Mouse (Mus musculus): ENCODE results near the gene Sema5a. TPM values are rescaled to one million over a fixed set of nuclear protein-coding genes. Genes with fewer than 3 reads are reported as not detected.
A peak's percentile ranks its signal among the peaks of the same experiment; 100 is the strongest.

Sema5a gene
- polyA plus RNA-seq, 1 experiment from 2014 or later: 9.2 TPM

DNA sequence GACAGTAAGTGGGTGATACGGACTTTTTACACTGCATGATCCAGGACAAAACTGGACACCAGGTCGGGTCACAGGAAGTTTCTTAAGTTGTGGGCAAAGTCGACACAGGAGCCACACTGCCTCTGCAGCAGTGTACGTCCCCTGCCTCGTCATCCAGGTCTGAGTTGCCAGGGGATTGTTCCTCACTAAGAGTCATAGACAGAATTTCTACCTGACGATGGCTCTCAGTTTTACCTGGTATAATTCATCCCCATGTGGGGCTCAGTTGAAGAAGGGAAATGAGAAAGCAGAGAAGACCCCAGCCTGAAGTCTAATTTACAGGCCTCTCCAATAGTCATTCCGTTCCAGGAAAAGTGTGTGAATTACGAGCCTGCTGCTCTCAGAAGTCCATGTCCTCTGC, 66.2 kb downstream of the Sema5a start:
- H3K36me3 ChIP-seq (ENCODE audit: insufficient read depth, low read length): no peaks in the 10 kb centered on the region
- no peak overlapping the region for H3K4me3 ChIP-seq (ENCODE audit: low read depth, low read length)
- H3K27ac ChIP-seq (ENCODE audit: low read length): no peak overlapping the region
- TF ChIP-seq CTCF (IDR thresholded peaks at IDR 0.05): no peak
- no peak for TF ChIP-seq EP300 (IDR thresholded peaks at IDR 0.05)
- WGBS: 75% methylated on average over 8 of the region's 8 CpGs
- ATAC-seq: no peak
- H3K9me3 ChIP-seq (ENCODE audit: low read length): no peaks in the 10 kb centered on the region
- H3K9ac ChIP-seq (replicated peaks; ENCODE audit: low read depth): no peak overlapping the region
- H3K27me3 ChIP-seq (replicated peaks; ENCODE audit: insufficient read depth, low read length): no peaks in the 10 kb centered on the region
- DNase-seq (ENCODE audit: low spot score): no peak
- peaks cover 7% of the 10 kb centered on the region; the same call in 1 of the 2 replicates for H3K4me1 ChIP-seq (ENCODE audit: insufficient read depth, low read depth, low read length)
- H3K4me2 ChIP-seq (replicated peaks; ENCODE audit: low read depth, low read length): no peak overlapping the region

DNA sequence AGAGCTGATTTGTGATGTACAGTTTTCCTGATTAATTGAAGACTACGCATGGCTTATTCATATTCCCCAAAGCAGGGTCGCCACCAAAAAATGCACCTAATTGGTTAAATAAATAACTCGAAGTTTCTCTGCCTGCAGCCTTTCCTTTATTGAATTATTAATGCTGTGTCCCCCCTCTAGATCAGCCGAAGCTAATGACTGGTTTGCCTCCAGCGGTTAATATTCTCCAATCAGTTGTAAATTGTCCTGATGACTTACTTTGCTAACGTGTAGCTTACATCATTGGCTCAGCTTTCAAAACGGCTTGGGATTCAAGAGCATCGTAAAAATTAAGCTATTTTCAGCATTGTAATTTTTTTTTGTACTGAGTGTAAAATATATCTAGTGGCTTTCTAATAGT, 66.7 kb downstream of the Sema5a start:
- H3K4me2 ChIP-seq (replicated peaks; ENCODE audit: low read depth, low read length): no peak overlapping the region
- no peak overlapping the region for H3K27ac ChIP-seq (ENCODE audit: low read length)
- ATAC-seq (no peak), DNase-seq (ENCODE audit: low spot score) (no peak)
- H3K9me3 ChIP-seq (ENCODE audit: low read length): no peaks in the 10 kb centered on the region
- H3K4me3 ChIP-seq (ENCODE audit: low read depth, low read length): no peak overlapping the region
- H3K9ac ChIP-seq (replicated peaks; ENCODE audit: low read depth): no peak overlapping the region
- WGBS: 88% methylated on average over 8 of the region's 8 CpGs
- no peaks in the 10 kb centered on the region for H3K36me3 ChIP-seq (ENCODE audit: insufficient read depth, low read length)
- no peak for TF ChIP-seq CTCF (IDR thresholded peaks at IDR 0.05)
- TF ChIP-seq EP300 (IDR thresholded peaks at IDR 0.05): no peak
- no peaks in the 10 kb centered on the region for H3K27me3 ChIP-seq (replicated peaks; ENCODE audit: insufficient read depth, low read length)
- peaks cover 3% of the 10 kb centered on the region; the same call in 1 of the 2 replicates for H3K4me1 ChIP-seq (ENCODE audit: insufficient read depth, low read depth, low read length)

DNA sequence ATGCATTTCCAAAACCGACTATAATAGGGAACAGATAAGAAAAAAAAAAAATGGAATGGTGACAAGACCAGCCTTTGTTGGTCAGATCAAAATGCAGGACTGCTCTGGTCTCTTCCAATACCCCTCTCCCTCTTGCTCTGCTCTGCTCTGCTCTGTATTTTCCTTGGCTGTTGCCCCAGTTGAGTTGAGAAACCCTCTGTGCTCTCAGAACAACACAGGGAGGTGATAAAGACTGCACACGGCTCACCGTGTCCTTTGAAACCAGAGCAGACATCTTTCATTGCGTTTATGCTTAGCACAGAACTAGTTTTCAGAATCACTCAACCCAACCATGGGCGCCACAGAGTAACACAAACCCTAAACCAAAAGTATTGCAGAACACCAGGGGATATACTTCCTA, 72.5 kb downstream of the Sema5a start:
- Histone ChIP-seq H3K9me3 (ENCODE audit: low read length) (no peaks in the 10 kb centered on the region), H3K4me1 (ENCODE audit: insufficient read depth, low read depth, low read length) (no peaks in the 10 kb centered on the region), H3K27me3 (replicated peaks; ENCODE audit: insufficient read depth, low read length) (no peaks in the 10 kb centered on the region), H3K27ac (ENCODE audit: low read length) (no peak overlapping the region), H3K4me2 (replicated peaks; ENCODE audit: low read depth, low read length) (no peak overlapping the region), H3K9ac (replicated peaks; ENCODE audit: low read depth) (no peak overlapping the region), H3K4me3 (ENCODE audit: low read depth, low read length) (no peak overlapping the region), H3K36me3 (ENCODE audit: insufficient read depth, low read length) (no peaks in the 10 kb centered on the region)
- ATAC-seq: no peak
- TF ChIP-seq EP300 (IDR thresholded peaks at IDR 0.05) (no peak), CTCF (IDR thresholded peaks at IDR 0.05) (no peak)
- peak; percentile 9 for DNase-seq (ENCODE audit: low spot score)
- WGBS: 74% methylated on average over 5 of the region's 5 CpGs

DNA sequence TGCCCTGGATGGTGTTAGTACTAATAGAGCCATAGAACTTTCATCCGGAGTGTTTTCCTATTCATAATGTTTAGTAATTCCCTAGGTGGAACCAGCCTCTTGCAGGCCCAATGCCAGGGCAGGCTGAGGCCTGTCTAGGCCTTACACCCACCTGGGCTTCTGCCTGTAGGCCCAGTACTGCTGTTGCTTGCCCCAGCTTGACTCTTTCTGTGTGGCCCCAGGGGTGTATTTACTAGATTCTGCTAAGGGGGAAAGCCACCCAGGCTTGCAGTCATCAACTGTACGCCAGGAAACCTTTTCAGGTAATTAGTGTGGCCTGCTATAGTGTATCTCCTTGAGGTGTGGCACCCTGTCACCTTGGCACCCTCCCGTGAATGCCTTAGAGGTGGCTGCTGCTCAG, 76.1 kb downstream of the Sema5a start:
- DNase-seq (ENCODE audit: low spot score) (no peak), ATAC-seq (no peak)
- Histone ChIP-seq H3K27me3 (replicated peaks; ENCODE audit: insufficient read depth, low read length) (no peaks in the 10 kb centered on the region), H3K9me3 (ENCODE audit: low read length) (no peaks in the 10 kb centered on the region), H3K4me3 (ENCODE audit: low read depth, low read length) (no peak overlapping the region), H3K4me2 (replicated peaks; ENCODE audit: low read depth, low read length) (no peak overlapping the region), H3K9ac (replicated peaks; ENCODE audit: low read depth) (no peak overlapping the region), H3K4me1 (ENCODE audit: insufficient read depth, low read depth, low read length) (no peaks in the 10 kb centered on the region), H3K27ac (ENCODE audit: low read length) (no peak overlapping the region), H3K36me3 (ENCODE audit: insufficient read depth, low read length) (no peaks in the 10 kb centered on the region)
- no peak for TF ChIP-seq CTCF (IDR thresholded peaks at IDR 0.05)
- no peak for TF ChIP-seq EP300 (IDR thresholded peaks at IDR 0.05)
- WGBS: 84% methylated on average over 3 of the region's 3 CpGs

DNA sequence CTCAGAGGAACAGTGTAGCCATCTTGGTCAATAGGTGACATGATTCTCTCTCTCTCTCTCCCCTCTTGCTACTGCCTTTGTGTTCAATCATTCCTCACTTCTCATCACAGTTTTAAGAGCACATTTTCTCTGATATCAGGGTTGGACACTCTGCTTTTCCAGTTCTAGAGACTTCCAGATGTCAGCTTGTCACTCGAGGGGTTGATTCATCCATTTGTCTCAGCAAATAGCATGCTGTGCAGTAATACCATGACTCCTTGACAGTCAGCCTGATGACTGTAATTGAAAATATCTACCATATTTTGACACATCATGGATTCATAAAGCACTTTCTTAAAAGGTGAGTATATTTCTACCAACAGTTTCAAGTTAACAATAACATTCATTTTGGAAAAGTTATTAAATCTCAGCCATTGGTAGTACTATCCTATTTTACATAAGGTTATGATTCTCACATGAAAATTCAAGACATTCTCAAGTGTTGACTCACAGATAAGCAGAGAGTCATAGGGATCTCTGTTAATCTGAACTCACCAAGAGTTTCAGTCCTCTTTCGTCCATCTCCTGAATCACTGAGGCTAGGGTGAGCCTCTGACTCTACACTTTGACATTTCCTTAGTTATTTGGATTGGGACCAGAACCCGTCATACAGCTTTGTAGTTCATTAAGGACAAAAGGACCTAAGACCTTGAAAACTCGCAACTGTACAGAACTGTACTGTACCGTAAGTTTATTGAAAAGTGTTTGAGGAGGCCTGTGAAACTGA, 78.0 kb downstream of the Sema5a start:
- ATAC-seq: no peak
- Histone ChIP-seq H3K4me1 (ENCODE audit: insufficient read depth, low read depth, low read length) (no peaks in the 10 kb centered on the region), H3K27me3 (replicated peaks; ENCODE audit: insufficient read depth, low read length) (no peaks in the 10 kb centered on the region), H3K4me2 (replicated peaks; ENCODE audit: low read depth, low read length) (no peak overlapping the region), H3K9ac (replicated peaks; ENCODE audit: low read depth) (no peak overlapping the region), H3K9me3 (ENCODE audit: low read length) (no peaks in the 10 kb centered on the region), H3K36me3 (ENCODE audit: insufficient read depth, low read length) (no peaks in the 10 kb centered on the region), H3K4me3 (ENCODE audit: low read depth, low read length) (no peak overlapping the region), H3K27ac (ENCODE audit: low read length) (no peak overlapping the region)
- TF ChIP-seq EP300 (IDR thresholded peaks at IDR 0.05) (no peak), CTCF (IDR thresholded peaks at IDR 0.05) (no peak)
- 70% methylated on average over 5 of the region's 5 CpGs for WGBS
- no peak for DNase-seq (ENCODE audit: low spot score)

DNA sequence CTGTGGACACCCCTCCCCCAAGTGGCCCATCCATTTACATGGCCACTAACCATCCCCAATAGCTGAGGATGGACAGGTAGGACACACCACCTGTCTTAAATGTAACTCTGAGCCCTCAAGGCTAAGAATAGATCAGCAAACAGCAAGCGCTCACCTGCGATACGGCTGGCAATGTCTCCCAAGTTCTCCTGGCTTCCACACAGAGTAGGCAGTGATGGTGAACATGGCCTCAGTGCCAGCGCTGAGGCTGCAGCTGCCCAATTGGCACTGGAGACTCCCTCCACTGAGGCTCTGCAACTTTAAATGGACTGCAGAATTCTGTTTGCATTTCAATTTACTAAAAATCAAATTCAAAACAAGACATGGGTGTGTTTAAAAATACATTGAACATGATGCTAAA, 78.6 kb downstream of the Sema5a start:
- no peaks in the 10 kb centered on the region for H3K27me3 ChIP-seq (replicated peaks; ENCODE audit: insufficient read depth, low read length)
- no peak overlapping the region for H3K27ac ChIP-seq (ENCODE audit: low read length)
- no peak overlapping the region for H3K4me3 ChIP-seq (ENCODE audit: low read depth, low read length)
- no peak overlapping the region for H3K4me2 ChIP-seq (replicated peaks; ENCODE audit: low read depth, low read length)
- no peaks in the 10 kb centered on the region for H3K36me3 ChIP-seq (ENCODE audit: insufficient read depth, low read length)
- no peak for TF ChIP-seq CTCF (IDR thresholded peaks at IDR 0.05)
- no peak for TF ChIP-seq EP300 (IDR thresholded peaks at IDR 0.05)
- H3K9me3 ChIP-seq (ENCODE audit: low read length): no peaks in the 10 kb centered on the region
- 93% methylated on average over 4 of the region's 4 CpGs for WGBS
- ATAC-seq (no peak), DNase-seq (ENCODE audit: low spot score) (no peak)
- H3K9ac ChIP-seq (replicated peaks; ENCODE audit: low read depth): no peak overlapping the region
- H3K4me1 ChIP-seq (ENCODE audit: insufficient read depth, low read depth, low read length): no peaks in the 10 kb centered on the region
